Mouse (Mus musculus) lung, embryonic 16.5 days (tissue): Measurements from ENCODE around the gene 4930402H24Rik. TPM values are rescaled to one million over a fixed set of nuclear protein-coding genes. Genes with fewer than 3 reads are reported as not detected.

Source experiments
- ATAC-seq: fragments of 200-750 bp; cut with Nextera tagmentation; 2 replicates; pipeline ENCODE4 v1.8.0; 2017; ENCODE audit warnings: low read depth, mild to moderate bottlenecking, moderate library complexity
- H3K27ac ChIP-seq: fragments of 300-500 bp; sonication (generic); 2 replicates; pipeline ENCODE4 v1.5.1; 2014; ENCODE audit warnings: mild to moderate bottlenecking, control low read depth, low read length
- H3K27me3 ChIP-seq: fragments of 300-500 bp; sonication (generic); 2 replicates; pipeline ENCODE4 v1.6.1; 2014; ENCODE audit warnings: low read depth, low read length, mixed read lengths; ENCODE audit not compliant: control insufficient read depth, insufficient read depth
- H3K36me3 ChIP-seq: fragments of 300-500 bp; sonication (generic); 2 replicates; pipeline ENCODE4 v1.6.1; 2014; ENCODE audit warnings: low read length; ENCODE audit not compliant: control insufficient read depth, insufficient read depth
- H3K4me1 ChIP-seq: fragments of 300-500 bp; sonication (generic); replicated peaks from 2 replicates; pipeline ENCODE4 v1.6.1; 2014; ENCODE audit warnings: low read length, mixed read lengths; ENCODE audit not compliant: control insufficient read depth, insufficient read depth
- H3K4me2 ChIP-seq: fragments of 300-500 bp; sonication (generic); 2 replicates; pipeline ENCODE4 v1.6.1; 2014; ENCODE audit warnings: low read depth, low read length, control low read depth
- H3K4me3 ChIP-seq: fragments of 300-500 bp; sonication (generic); 2 replicates; pipeline ENCODE4 v1.5.1; 2014; ENCODE audit warnings: mild to moderate bottlenecking, low read length, control low read depth
- H3K9ac ChIP-seq: fragments of 300-500 bp; sonication (generic); 2 replicates; pipeline ENCODE4 v1.6.1; 2014; ENCODE audit warnings: low read length, control low read depth
- H3K9me3 ChIP-seq: fragments of 300-500 bp; sonication (generic); 2 replicates; pipeline ENCODE4 v1.6.1; 2016; ENCODE audit warnings: low read length; ENCODE audit not compliant: control insufficient read depth
- WGBS: fragments of 180-500 bp; shearing (Covaris S2); extraction: QIAGEN DNeasy Blood & Tissue Kit; methylation state at CpG from one replicate; pipeline ENCODE4 v1.1.7; 2014; 5-methylcytosine and 5-hydroxymethylcytosine counted together
- polyA plus RNA-seq: library from polyadenylated mRNA; unstranded; fragments of >200 nt; fragmentation: Nextera tagmentation; extraction: Ambion mirVana; gene quantifications from 2 replicates; pipeline ENCODE4 v1.2.1, GENCODE M21; 2015

4930402H24Rik gene
- polyA plus RNA-seq, 1 experiment from 2014 or later = 30.8 TPM

DNA sequence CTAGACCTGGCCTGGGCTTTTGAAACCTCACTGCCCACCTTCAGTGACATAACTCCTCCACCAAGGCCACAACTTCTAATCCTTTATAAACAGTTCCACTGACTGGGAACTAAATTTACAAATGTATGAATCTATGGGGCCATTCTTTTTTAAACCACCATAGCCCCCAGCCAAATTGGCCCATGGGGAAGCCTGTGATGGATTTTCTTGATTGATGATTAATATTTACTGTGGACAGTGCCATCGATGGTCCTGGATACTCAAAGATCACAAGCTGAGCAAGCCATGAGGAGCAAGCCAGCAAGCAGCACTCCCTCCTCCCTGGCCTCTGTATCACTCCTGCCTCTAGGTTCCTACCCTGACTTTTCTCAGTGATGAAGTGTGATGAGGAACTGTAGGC is 11.5 kb upstream of the 4930402H24Rik start:
- H3K36me3 ChIP-seq = no peaks in the 10 kb centered on the region
- H3K9ac ChIP-seq = no peak overlapping the region
- WGBS = 88% methylated on average over 1 of the region's 1 CpGs
- no peak overlapping the region for H3K27ac ChIP-seq
- no peak overlapping the region for H3K4me3 ChIP-seq
- ATAC-seq = no peak
- H3K9me3 ChIP-seq = no peaks in the 10 kb centered on the region
- H3K27me3 ChIP-seq = no peaks in the 10 kb centered on the region
- no peaks in the 10 kb centered on the region for H3K4me1 ChIP-seq
- H3K4me2 ChIP-seq = no peak overlapping the region

DNA sequence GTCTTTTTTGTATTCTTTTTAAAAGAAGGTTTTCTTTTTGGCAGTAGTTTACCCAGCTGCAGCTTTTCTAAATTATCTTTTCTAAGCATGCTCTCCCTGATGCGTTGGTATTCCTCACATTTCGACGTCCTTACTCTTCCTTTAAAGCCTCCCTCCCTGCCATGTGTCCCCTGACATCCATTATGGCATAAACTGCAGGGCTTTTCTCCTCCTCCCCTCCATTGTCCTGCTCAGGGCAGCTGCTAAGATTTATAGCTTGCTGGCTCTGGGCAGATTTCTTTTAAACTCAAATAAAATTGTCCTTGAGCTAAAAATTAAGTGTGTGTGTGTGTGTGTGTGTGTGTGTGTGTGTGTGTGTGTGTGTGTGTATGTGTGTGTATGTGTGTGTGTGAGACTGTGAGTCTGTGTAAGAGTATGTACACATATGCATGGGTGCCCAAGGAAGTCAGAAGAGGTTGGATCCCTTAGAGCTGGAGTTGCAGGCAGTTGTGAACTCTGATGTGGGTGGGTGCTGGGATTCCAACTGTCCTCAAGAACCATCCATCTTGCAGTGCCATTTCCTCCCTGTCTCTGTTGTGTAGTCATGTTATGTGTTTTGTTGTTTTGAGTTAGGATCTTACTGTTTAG is 10.4 kb upstream of the 4930402H24Rik start:
- 34% methylated on average over 3 of the region's 3 CpGs for WGBS
- no peaks in the 10 kb centered on the region for H3K4me1 ChIP-seq
- no peak overlapping the region for H3K4me3 ChIP-seq
- H3K9me3 ChIP-seq = no peaks in the 10 kb centered on the region
- no peak overlapping the region for H3K27ac ChIP-seq
- H3K36me3 ChIP-seq = no peaks in the 10 kb centered on the region
- ATAC-seq = no peak
- H3K4me2 ChIP-seq = no peak overlapping the region
- H3K9ac ChIP-seq = no peak overlapping the region
- no peaks in the 10 kb centered on the region for H3K27me3 ChIP-seq

DNA sequence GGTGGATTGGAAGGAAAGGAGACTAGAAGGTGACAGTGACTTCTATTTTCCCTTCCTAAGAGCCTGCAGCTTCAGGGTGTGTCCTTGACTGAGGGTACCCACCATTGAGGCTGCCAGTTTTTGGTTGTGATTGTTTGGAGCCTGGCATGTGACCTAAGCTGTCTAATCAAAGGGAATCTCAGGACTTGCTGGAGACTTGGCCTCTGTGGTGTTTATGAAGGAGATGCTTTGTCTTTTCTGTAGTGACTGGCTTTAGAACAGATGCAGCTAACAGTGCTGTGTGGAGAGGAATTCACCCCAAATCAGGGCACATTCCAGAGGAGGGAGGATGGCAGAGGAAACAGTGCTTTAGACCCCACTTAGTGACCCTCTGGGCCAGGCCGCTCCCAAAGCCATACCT is 8.7 kb upstream of the 4930402H24Rik start:
- H3K4me1 ChIP-seq = no peaks in the 10 kb centered on the region
- no peak overlapping the region for H3K4me3 ChIP-seq
- H3K9me3 ChIP-seq = no peaks in the 10 kb centered on the region
- no peaks in the 10 kb centered on the region for H3K36me3 ChIP-seq
- no peak overlapping the region for H3K4me2 ChIP-seq
- no peak overlapping the region for H3K9ac ChIP-seq
- no peak overlapping the region for H3K27ac ChIP-seq
- H3K27me3 ChIP-seq = no peaks in the 10 kb centered on the region
- WGBS = 55% methylated on average over 1 of the region's 1 CpGs
- no peak for ATAC-seq

DNA sequence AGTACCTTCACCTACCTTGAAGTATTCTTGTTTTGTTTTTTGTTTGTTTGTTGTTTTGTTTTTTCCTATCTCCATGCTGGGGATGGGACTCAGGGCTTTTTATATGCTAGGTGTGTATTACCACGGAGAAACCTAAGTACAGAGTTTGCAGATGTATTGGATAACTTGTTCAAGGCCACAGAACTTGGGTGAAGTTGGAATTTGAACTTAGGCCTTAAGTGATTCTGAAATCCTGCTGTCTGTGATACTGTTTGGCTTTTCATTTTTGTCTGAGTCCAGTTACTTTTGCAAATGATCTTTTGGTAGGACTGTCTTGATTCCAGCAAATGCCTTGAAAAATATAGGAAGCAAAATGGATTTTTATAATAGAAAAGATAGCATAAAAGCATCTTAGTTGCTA is 5.5 kb upstream of the 4930402H24Rik start:
- H3K4me1 ChIP-seq = peaks cover 10% of the 10 kb centered on the region; the same call in 1 of the 2 replicates
- H3K27me3 ChIP-seq = no peaks in the 10 kb centered on the region
- no peaks in the 10 kb centered on the region for H3K9me3 ChIP-seq
- H3K36me3 ChIP-seq = no peaks in the 10 kb centered on the region
- H3K4me3 ChIP-seq = no peak overlapping the region
- WGBS = 74% methylated on average over 1 of the region's 1 CpGs
- no peak overlapping the region for H3K4me2 ChIP-seq
- no peak overlapping the region for H3K9ac ChIP-seq
- no peak for ATAC-seq
- H3K27ac ChIP-seq = no peak overlapping the region

GRCm38 (mm10) chr2:130906584-130907315 is 544 bp upstream of the 4930402H24Rik start:
- ATAC-seq = peak; percentile 42
- no peaks in the 10 kb centered on the region for H3K27me3 ChIP-seq
- no peaks in the 10 kb centered on the region for H3K9me3 ChIP-seq
- peak overlapping the region; percentile 77 for H3K4me2 ChIP-seq
- peak overlapping the region; percentile 100 for H3K4me3 ChIP-seq
- H3K27ac ChIP-seq = peak overlapping the region; percentile 50
- peak overlapping the region; percentile 92 for H3K9ac ChIP-seq
- peaks cover 10% of the 10 kb centered on the region for H3K4me1 ChIP-seq
- under 1% methylated on average over 40 of the region's 58 CpGs for WGBS
- H3K36me3 ChIP-seq = no peaks in the 10 kb centered on the region

- WGBS = 82% methylated on average over 2 of the region's 2 CpGs
- no peak overlapping the region for H3K27ac ChIP-seq
These were observed 7.4 kb downstream of the 4930402H24Rik start for GRCm38 (mm10) chr2:130898783-130899182.

GRCm38 (mm10) chr2:130897856-130898255 is 8.3 kb downstream of the 4930402H24Rik start:
- no peaks in the 10 kb centered on the region for H3K4me1 ChIP-seq
- H3K27me3 ChIP-seq = no peaks in the 10 kb centered on the region
- no peak for ATAC-seq
- 75% methylated on average over 2 of the region's 2 CpGs for WGBS
- H3K9ac ChIP-seq = no peak overlapping the region
- H3K27ac ChIP-seq = no peak overlapping the region
- no peaks in the 10 kb centered on the region for H3K9me3 ChIP-seq
- H3K4me3 ChIP-seq = no peak overlapping the region
- H3K36me3 ChIP-seq = no peaks in the 10 kb centered on the region
- no peak overlapping the region for H3K4me2 ChIP-seq

More at GRCm38 (mm10) chr2:130898783-130899182, 7.4 kb downstream of the 4930402H24Rik start:
- Histone ChIP-seq H3K9me3 (no peaks in the 10 kb centered on the region), H3K9ac (no peak overlapping the region), H3K36me3 (no peaks in the 10 kb centered on the region), H3K4me2 (no peak overlapping the region), H3K4me1 (no peaks in the 10 kb centered on the region), H3K4me3 (no peak overlapping the region), H3K27me3 (no peaks in the 10 kb centered on the region)
- ATAC-seq = no peak

DNA sequence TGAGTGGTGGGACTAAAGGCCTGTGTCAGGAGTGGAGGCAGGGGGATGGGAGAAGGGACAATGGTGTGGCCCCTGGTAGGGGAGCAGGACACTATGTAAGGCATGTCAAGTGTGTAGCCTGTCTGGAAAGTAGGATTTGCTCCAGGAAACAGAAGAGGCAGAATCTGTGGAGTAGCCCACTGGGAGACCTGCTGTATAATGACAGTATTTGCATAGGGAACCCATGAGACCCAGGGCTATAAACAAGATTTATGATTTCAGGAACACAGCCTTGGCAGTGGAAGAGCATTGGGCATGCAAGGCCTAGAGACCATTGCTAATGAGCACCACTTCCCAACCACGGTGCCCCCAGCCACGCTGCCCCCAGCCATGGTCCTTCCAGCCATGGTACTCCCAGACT is 9.3 kb downstream of the 4930402H24Rik start:
- H3K9ac ChIP-seq = no peak overlapping the region
- no peaks in the 10 kb centered on the region for H3K9me3 ChIP-seq
- no peak overlapping the region for H3K27ac ChIP-seq
- 90% methylated on average over 2 of the region's 2 CpGs for WGBS
- H3K4me3 ChIP-seq = no peak overlapping the region
- no peaks in the 10 kb centered on the region for H3K4me1 ChIP-seq
- ATAC-seq = no peak
- H3K4me2 ChIP-seq = no peak overlapping the region
- no peaks in the 10 kb centered on the region for H3K36me3 ChIP-seq
- no peaks in the 10 kb centered on the region for H3K27me3 ChIP-seq

DNA sequence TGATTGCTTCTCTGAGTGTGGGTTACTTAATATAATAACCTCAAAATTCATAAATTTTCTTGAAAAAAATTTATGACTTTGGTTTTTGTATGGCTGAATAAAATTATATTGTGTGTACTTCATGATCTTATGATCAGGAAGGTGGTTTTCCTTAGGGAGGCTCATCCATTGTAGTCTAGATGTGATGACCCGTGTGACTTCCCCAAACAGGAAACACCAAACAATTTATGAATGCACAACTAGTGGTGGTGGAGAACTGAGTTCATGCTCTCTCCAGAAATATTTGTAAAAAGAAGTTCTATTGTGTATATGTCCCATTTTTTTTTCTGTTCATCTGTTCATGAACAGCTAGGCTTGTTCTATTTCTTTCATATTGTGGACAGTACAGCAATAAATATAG is 18.8 kb downstream of the 4930402H24Rik start:
- H3K4me2 ChIP-seq = no peak overlapping the region
- H3K27ac ChIP-seq = no peak overlapping the region
- no peak overlapping the region for H3K9ac ChIP-seq
- H3K4me3 ChIP-seq = no peak overlapping the region
- no peaks in the 10 kb centered on the region for H3K36me3 ChIP-seq
- H3K27me3 ChIP-seq = no peaks in the 10 kb centered on the region
- H3K4me1 ChIP-seq = no peaks in the 10 kb centered on the region
- ATAC-seq = no peak
- 62% methylated on average over 1 of the region's 1 CpGs for WGBS
- H3K9me3 ChIP-seq = no peaks in the 10 kb centered on the region
